Mouse (Mus musculus) kidney, embryonic 16.5 days (tissue): ENCODE data around the gene Anxa5. TPM values are rescaled to one million over a fixed set of nuclear protein-coding genes. Genes with fewer than 3 reads are reported as not detected.
A peak's percentile ranks its signal among the peaks of the same experiment; 100 is the strongest.

Source experiments
- ATAC-seq: fragments of 200-750 bp; cut with Nextera tagmentation; 2 replicates; pipeline ENCODE4 v1.8.0; 2017; ENCODE audit warnings: moderate TSS enrichment; ENCODE audit not compliant: low FRiP score, low TSS enrichment
- H3K27ac ChIP-seq: fragments of 300-500 bp; sonication (generic); 2 replicates; pipeline ENCODE4 v1.5.1; 2014; ENCODE audit warnings: low read length
- H3K27me3 ChIP-seq: fragments of 300-500 bp; sonication (generic); 2 replicates; pipeline ENCODE4 v1.6.1; 2014; ENCODE audit warnings: low read length, control low read depth, mixed read lengths; ENCODE audit not compliant: insufficient read depth
- H3K36me3 ChIP-seq: fragments of 300-500 bp; sonication (generic); 2 replicates; pipeline ENCODE4 v1.6.1; 2014; ENCODE audit warnings: low read length, control low read depth, mixed read lengths; ENCODE audit not compliant: insufficient read depth
- H3K4me1 ChIP-seq: fragments of 300-500 bp; sonication (generic); 2 replicates; pipeline ENCODE4 v1.6.1; 2014; ENCODE audit warnings: low read length, control low read depth, mixed read lengths; ENCODE audit not compliant: insufficient read depth
- H3K4me2 ChIP-seq: fragments of 300-500 bp; sonication (generic); replicated peaks from 2 replicates; pipeline ENCODE4 v1.6.1; 2014; ENCODE audit warnings: low read depth, low read length
- H3K4me3 ChIP-seq: fragments of 300-500 bp; sonication (generic); 2 replicates; pipeline ENCODE4 v1.5.1; 2014; ENCODE audit warnings: mild to moderate bottlenecking, low read length
- H3K9ac ChIP-seq: fragments of 300-500 bp; sonication (generic); replicated peaks from 2 replicates; pipeline ENCODE4 v1.6.1; 2014; ENCODE audit warnings: low read length
- H3K9me3 ChIP-seq: fragments of 300-500 bp; sonication (generic); 2 replicates; pipeline ENCODE4 v1.6.1; 2016; ENCODE audit warnings: low read length, control low read depth
- WGBS: fragments of 180-500 bp; shearing (Covaris S2); extraction: QIAGEN DNeasy Blood & Tissue Kit; methylation state at CpG from one replicate; pipeline ENCODE4 v1.1.7; 2014; 5-methylcytosine and 5-hydroxymethylcytosine counted together
- polyA plus RNA-seq: library from polyadenylated mRNA; unstranded; fragments of >200 nt; fragmentation: Nextera tagmentation; extraction: Ambion mirVana; gene quantifications from 2 replicates; pipeline ENCODE4 v1.2.1, GENCODE M21; 2015

Anxa5 gene
- polyA plus RNA-seq, 1 experiment from 2014 or later, result 434 TPM

- Histone ChIP-seq H3K4me1 (peaks cover 21% of the 10 kb centered on the region; the same call in 1 of the 2 replicates), H3K4me2 (peak overlapping the region; percentile 81), H3K9ac (peak overlapping the region; percentile 79), H3K27ac (peak overlapping the region; percentile 88), H3K9me3 (no peaks in the 10 kb centered on the region), H3K36me3 (no peaks in the 10 kb centered on the region), H3K4me3 (peak overlapping the region; percentile 73), H3K27me3 (no peaks in the 10 kb centered on the region)
- 13% methylated on average over 20 of the region's 20 CpGs for WGBS
- peak; percentile 1; the same call in 1 of the 2 replicates for ATAC-seq
These were observed 814 bp upstream of the Anxa5 start for GRCm38 (mm10) chr3:36476261-36477155.

GRCm38 (mm10) chr3:36474938-36475483 is 683 bp downstream of the Anxa5 start:
- Histone ChIP-seq H3K36me3 (no peaks in the 10 kb centered on the region), H3K27me3 (no peaks in the 10 kb centered on the region), H3K4me2 (peak overlapping the region; percentile 81), H3K4me1 (peaks cover 17% of the 10 kb centered on the region; the same call in 1 of the 2 replicates), H3K9me3 (no peaks in the 10 kb centered on the region), H3K27ac (peak overlapping the region; percentile 82), H3K9ac (peak overlapping the region; percentile 79), H3K4me3 (peak overlapping the region; percentile 73)
- ATAC-seq, result no peak; the same call in 1 of the 2 replicates
- under 1% methylated on average over 24 of the region's 24 CpGs for WGBS

GRCm38 (mm10) chr3:36474421-36474820 is 1.3 kb downstream of the Anxa5 start:
- Histone ChIP-seq H3K9ac (no peak overlapping the region; the same call in 1 of the 2 replicates), H3K4me3 (peak overlapping the region; percentile 73), H3K27ac (peak overlapping the region; percentile 82; the same call in 1 of the 2 replicates), H3K4me1 (peaks cover 17% of the 10 kb centered on the region; the same call in 1 of the 2 replicates), H3K36me3 (no peaks in the 10 kb centered on the region), H3K27me3 (no peaks in the 10 kb centered on the region), H3K4me2 (peak overlapping the region; percentile 81), H3K9me3 (no peaks in the 10 kb centered on the region)
- no peak for ATAC-seq
- 80% methylated on average over 5 of the region's 5 CpGs for WGBS

- Histone ChIP-seq H3K9ac (no peak overlapping the region), H3K36me3 (no peaks in the 10 kb centered on the region), H3K27me3 (no peaks in the 10 kb centered on the region), H3K4me2 (no peak overlapping the region), H3K27ac (no peak overlapping the region), H3K4me1 (peaks cover 20% of the 10 kb centered on the region; the same call in 1 of the 2 replicates), H3K9me3 (no peaks in the 10 kb centered on the region), H3K4me3 (no peak overlapping the region)
- 90% methylated on average over 5 of the region's 5 CpGs for WGBS
- ATAC-seq, result no peak
These were observed 2.5 kb downstream of the Anxa5 start for GRCm38 (mm10) chr3:36473222-36473621.

- H3K4me1 ChIP-seq, result peaks cover 20% of the 10 kb centered on the region; the same call in 1 of the 2 replicates
- ATAC-seq, result no peak
- WGBS, result 67% methylated on average over 4 of the region's 4 CpGs
These were observed 3.8 kb downstream of the Anxa5 start for GRCm38 (mm10) chr3:36471856-36472255.

GRCm38 (mm10) chr3:36468871-36469270 is 6.8 kb downstream of the Anxa5 start:
- no peaks in the 10 kb centered on the region for H3K27me3 ChIP-seq
- 45% methylated on average over 2 of the region's 2 CpGs for WGBS
- H3K4me2 ChIP-seq, result no peak overlapping the region
- ATAC-seq, result no peak
- no peak overlapping the region for H3K9ac ChIP-seq
- no peaks in the 10 kb centered on the region for H3K36me3 ChIP-seq
- no peak overlapping the region for H3K4me3 ChIP-seq
- H3K9me3 ChIP-seq, result no peaks in the 10 kb centered on the region
- H3K4me1 ChIP-seq, result peaks cover 9% of the 10 kb centered on the region; the same call in 1 of the 2 replicates
- H3K27ac ChIP-seq, result no peak overlapping the region

More at GRCm38 (mm10) chr3:36471856-36472255, 3.8 kb downstream of the Anxa5 start:
- Histone ChIP-seq H3K27me3 (no peaks in the 10 kb centered on the region), H3K4me3 (no peak overlapping the region), H3K36me3 (no peaks in the 10 kb centered on the region), H3K9me3 (no peaks in the 10 kb centered on the region), H3K27ac (no peak overlapping the region), H3K9ac (no peak overlapping the region), H3K4me2 (no peak overlapping the region)

- Histone ChIP-seq H3K9me3 (no peaks in the 10 kb centered on the region), H3K4me1 (peaks cover 9% of the 10 kb centered on the region; the same call in 1 of the 2 replicates), H3K36me3 (peaks cover 9% of the 10 kb centered on the region; the same call in 1 of the 2 replicates), H3K27me3 (no peaks in the 10 kb centered on the region), H3K27ac (no peak overlapping the region), H3K4me3 (no peak overlapping the region), H3K9ac (no peak overlapping the region), H3K4me2 (no peak overlapping the region)
- no peak for ATAC-seq
- 87% methylated on average over 7 of the region's 7 CpGs for WGBS
These were observed 8.1 kb downstream of the Anxa5 start for GRCm38 (mm10) chr3:36467632-36468031.

- H3K9me3 ChIP-seq, result no peaks in the 10 kb centered on the region
- H3K27me3 ChIP-seq, result no peaks in the 10 kb centered on the region
- 66% methylated on average over 7 of the region's 7 CpGs for WGBS
- H3K36me3 ChIP-seq, result peaks cover 27% of the 10 kb centered on the region; the same call in 1 of the 2 replicates
- no peak overlapping the region for H3K27ac ChIP-seq
- H3K4me3 ChIP-seq, result no peak overlapping the region
- 0 out of 2 replicates have a peak, but pooled peaks cover 2% of the 10 kb centered on the region for H3K4me1 ChIP-seq
- no peak overlapping the region for H3K4me2 ChIP-seq
- ATAC-seq, result no peak
- no peak overlapping the region for H3K9ac ChIP-seq
These were observed 10.2 kb downstream of the Anxa5 start for GRCm38 (mm10) chr3:36465538-36465937.

- Histone ChIP-seq H3K36me3 (peaks cover 47% of the 10 kb centered on the region), H3K4me1 (no peaks in the 10 kb centered on the region), H3K27me3 (no peaks in the 10 kb centered on the region), H3K9ac (no peak overlapping the region), H3K4me2 (no peak overlapping the region), H3K9me3 (no peaks in the 10 kb centered on the region), H3K4me3 (no peak overlapping the region), H3K27ac (no peak overlapping the region)
- ATAC-seq, result no peak
- 13% methylated on average over 1 of the region's 1 CpGs for WGBS
These were observed 13.3 kb downstream of the Anxa5 start for GRCm38 (mm10) chr3:36462348-36462747.
